Mouse (Mus musculus) ES-Bruce4 (cell line): Measurements from ENCODE around the gene Pax2.

Source experiments
- CTCF ChIP-seq: IDR thresholded peaks from one replicate; pipeline ENCODE4 v1.8.1; 2011; ENCODE audit warnings: low read depth, low read length
- EP300 ChIP-seq: IDR thresholded peaks from 2 replicates; pipeline ENCODE4 v1.6.1; 2011; ENCODE audit warnings: low read depth, low read length; ENCODE audit not compliant: insufficient read depth
- POLR2A ChIP-seq: IDR thresholded peaks from one replicate; pipeline ENCODE4 v1.8.1; 2011; ENCODE audit warnings: low read length; ENCODE audit not compliant: insufficient read depth

- TF ChIP-seq CTCF, result no peak
- TF ChIP-seq EP300, result no peak
- TF ChIP-seq POLR2A, result no peak
Observed at GRCm38 (mm10) chr19:44756421-44757230, 781 bp downstream of the Pax2 start.
